Mouse (Mus musculus) embryo, embryonic 10.5 days (tissue): Measurements from ENCODE around the gene Gm29644.
"Not testable (repeated sequence)": the region's sequence is repeated elsewhere in the genome, so short reads cannot be mapped to it uniquely, and the experiment has no call there.

Source experiments
- DNase-seq: peaks from one replicate; pipeline ENCODE4 v3.0.0-alpha.2; 2015; ENCODE audit warnings: low spot score

Gm29644 gene

GRCm38 (mm10) chrY:70303187-70303586 lies at the start of gene Gm29644, which contains the start of gene Gm29423:
Gm29644 (minus strand) TSS chrY:70303343.
Gm29423 (minus strand) TSS chrY:70303287.
- not testable (repeated sequence) for DNase-seq

DNA sequence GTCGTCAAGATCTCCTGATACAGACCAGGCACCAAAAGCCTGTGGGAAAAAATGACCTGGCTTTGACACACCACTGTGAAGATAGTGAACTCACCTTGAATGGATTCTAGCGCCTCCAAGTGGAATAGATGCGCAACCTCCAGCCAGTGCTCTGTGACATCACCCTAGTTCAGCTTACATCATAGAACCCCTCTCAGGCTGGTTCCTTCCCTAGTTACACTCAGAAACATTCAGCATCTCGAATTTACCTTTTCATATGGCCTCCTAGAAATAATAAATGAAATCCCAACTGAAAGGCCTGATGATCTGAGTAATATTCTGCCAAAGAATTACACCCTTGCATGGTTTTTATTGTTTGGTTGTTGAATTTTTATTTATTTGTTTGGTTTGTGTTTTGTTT lies 29.6 kb downstream of the Gm29644 start, which contains the start of gene Gm21118:
Gm21118 (minus strand) TSS at position 101 of the 400 bp plus-strand sequence.
- DNase-seq: not testable (repeated sequence)
